Mouse (Mus musculus) adrenal gland, postnatal 36 days (tissue): Measurements from ENCODE around the gene Sos2. TPM values are rescaled to one million over a fixed set of nuclear protein-coding genes. Genes with fewer than 3 reads are reported as not detected.

ENCODE experiments used
- DNase-seq, 2 experiments: peaks; one replicate each; pipeline ENCODE4 v3.0.0; 2021; ENCODE audit warnings: mixed read lengths in 1 of 2
- microRNA-seq: library from miRNA; unstranded; fragments of <30 nt; microRNA quantifications from one replicate; pipeline ENCODE4 v1.2.0, GENCODE M21; 2021
- total RNA-seq, 2 experiments: library from RNA; stranded (reverse); gene quantifications; 2 replicates each; pipeline ENCODE4 v1.2.3; 2021

Sos2 gene
- total RNA-seq, 2 experiments from 2014 or later = 41.7 to 46.9 TPM

GRCm38 (mm10) chr12:69569926-69570325, 111.7 kb downstream of the Sos2 start:
- DNase-seq = peak; percentile 29 to 32

- DNase-seq = no peak
These were observed 113.4 kb downstream of the Sos2 start for GRCm38 (mm10) chr12:69568266-69568665.

- DNase-seq = peak; percentile 36 to 72
These were observed 120.6 kb downstream of the Sos2 start for GRCm38 (mm10) chr12:69561006-69561405.

GRCm38 (mm10) chr12:69556221-69556861, 125.3 kb downstream of the Sos2 start:
- DNase-seq = peak; percentile 61 to 81

GRCm38 (mm10) chr12:69545456-69546178, 136.0 kb downstream of the Sos2 start:
- no peak for DNase-seq

GRCm38 (mm10) chr12:69544994-69545393, 136.7 kb downstream of the Sos2 start:
- DNase-seq = no peak

GRCm38 (mm10) chr12:69544562-69544961, 137.1 kb downstream of the Sos2 start:
- no peak for DNase-seq

GRCm38 (mm10) chr12:69542376-69542775, 139.3 kb downstream of the Sos2 start:
- DNase-seq = no peak

- no peak for DNase-seq
These were observed 140.0 kb downstream of the Sos2 start for GRCm38 (mm10) chr12:69541663-69542062.

GRCm38 (mm10) chr12:69539353-69539752, 142.3 kb downstream of the Sos2 start:
- DNase-seq = no peak

GRCm38 (mm10) chr12:69538362-69538950, 143.2 kb downstream of the Sos2 start:
- DNase-seq = no peak

- DNase-seq = peak; percentile 12 to 30
These were observed 143.8 kb downstream of the Sos2 start for GRCm38 (mm10) chr12:69537675-69538361.

- DNase-seq = peak; percentile 53 to 62
These were observed 144.4 kb downstream of the Sos2 start for GRCm38 (mm10) chr12:69537243-69537674.

- no peak for DNase-seq
These were observed 144.9 kb downstream of the Sos2 start for GRCm38 (mm10) chr12:69536616-69537242.

Small RNA genes lying within 50 kb of the gene (microRNA-seq; reads per million reads assigned to microRNA genes)
- gene Gm23018 = not detected

Other genes starting within 250 kb of the Sos2 start
- 10 to 100 TPM; 11.5 to 14.9 TPM for gene Vcpkmt, start 98.8 kb downstream of the Sos2 start, total RNA-seq
- gene L2hgdh, start 43.0 kb upstream of the Sos2 start, total RNA-seq = 10 to 100 TPM; 22.7 to 26.4 TPM
- 10 to 100 TPM; 13.6 to 20.9 TPM for gene Atp5s, start 43.1 kb upstream of the Sos2 start, total RNA-seq
- gene Cdkl1, start 109.4 kb upstream of the Sos2 start, total RNA-seq = 1 to 10 TPM; 1.2 to 1.4 TPM
- 1 to 10 TPM; 4.1 to 5.1 TPM for gene Atl1, start 210.8 kb upstream of the Sos2 start, total RNA-seq
- gene Map4k5, start 211.3 kb upstream of the Sos2 start, total RNA-seq = 10 to 100 TPM; 31.4 to 34.5 TPM